Mouse (Mus musculus) left cerebral cortex, adult 8-10 months (tissue): ENCODE results near the gene 1700012B09Rik. TPM values are rescaled to one million over a fixed set of nuclear protein-coding genes. Genes with fewer than 3 reads are reported as not detected.

Source experiments
- DNase-seq, 2 experiments: peaks; one replicate each; pipeline ENCODE4 v3.0.0; 2022; ENCODE audit warnings: low spot score in 2 of 2
- total RNA-seq, 4 experiments: library from RNA; stranded (reverse); gene quantifications; 2 replicates each; pipeline ENCODE4 v1.2.4; 2022

The 1700012B09Rik gene
- total RNA-seq: under 1 TPM in 1 of 4 experiments, not detected in 3; 0.59 TPM

- no peak for DNase-seq
Observed at GRCm38 (mm10) chr9:14770803-14771471, at the start of gene 1700012B09Rik. Gene 1700012B09Rik, minus strand, starts transcription at chr9:14771030.

- peak in 1 of 2 experiments; percentile 65 for DNase-seq
Observed at GRCm38 (mm10) chr9:14810111-14810510, 39.3 kb upstream of the 1700012B09Rik start.

- DNase-seq: no peak
Observed at GRCm38 (mm10) chr9:14806786-14807185, 36.0 kb upstream of the 1700012B09Rik start.

- no peak for DNase-seq
Observed at GRCm38 (mm10) chr9:14805714-14806113, 34.9 kb upstream of the 1700012B09Rik start.

- no peak for DNase-seq
Observed at GRCm38 (mm10) chr9:14787356-14787755, 16.5 kb upstream of the 1700012B09Rik start.

GRCm38 (mm10) chr9:14784039-14785002 lies 13.5 kb upstream of the 1700012B09Rik start, which contains the start of the genes Mre11a and Ankrd49:
Gene Mre11a, plus strand, starts transcription at chr9:14784654.
Gene Ankrd49, minus strand, starts transcription at chr9:14784856.
- peak; percentile 91 for DNase-seq

- no peak for DNase-seq
Observed at GRCm38 (mm10) chr9:14778341-14778740, 7.5 kb upstream of the 1700012B09Rik start.

- DNase-seq: no peak
Observed at GRCm38 (mm10) chr9:14773813-14774212, 3.0 kb upstream of the 1700012B09Rik start.

- no peak for DNase-seq
Observed at GRCm38 (mm10) chr9:14772074-14772473, 1.2 kb upstream of the 1700012B09Rik start.

- DNase-seq: no peak
Observed at GRCm38 (mm10) chr9:14769811-14770210, 1.0 kb downstream of the 1700012B09Rik start.

- peak in 1 of 2 experiments; percentile 18 for DNase-seq
Observed at GRCm38 (mm10) chr9:14764765-14765164, 6.1 kb downstream of the 1700012B09Rik start.

- DNase-seq: no peak
Observed at GRCm38 (mm10) chr9:14759261-14759660, 11.6 kb downstream of the 1700012B09Rik start.

GRCm38 (mm10) chr9:14758590-14758989 lies 12.2 kb downstream of the 1700012B09Rik start:
- DNase-seq: no peak

GRCm38 (mm10) chr9:14754469-14754868 lies 16.4 kb downstream of the 1700012B09Rik start:
- no peak for DNase-seq

GRCm38 (mm10) chr9:14753947-14754346 lies 16.9 kb downstream of the 1700012B09Rik start:
- no peak for DNase-seq

- no peak for DNase-seq
Observed at GRCm38 (mm10) chr9:14752001-14752522, 18.8 kb downstream of the 1700012B09Rik start, which contains the start of gene Fut4. Gene Fut4, minus strand, starts transcription at chr9:14752393.

- DNase-seq: no peak
Observed at GRCm38 (mm10) chr9:14751503-14752000, 19.3 kb downstream of the 1700012B09Rik start.

GRCm38 (mm10) chr9:14750901-14751502 lies 19.8 kb downstream of the 1700012B09Rik start:
- no peak for DNase-seq

GRCm38 (mm10) chr9:14740151-14740924 lies 30.5 kb downstream of the 1700012B09Rik start, which contains the start of gene Piwil4:
Gene Piwil4, minus strand, starts transcription at chr9:14740733.
- no peak for DNase-seq

- DNase-seq: no peak
Observed at GRCm38 (mm10) chr9:14739498-14740150, 31.2 kb downstream of the 1700012B09Rik start.
